Mouse (Mus musculus): Measurements from ENCODE around the gene Zfp341. TPM values are rescaled to one million over a fixed set of nuclear protein-coding genes. Genes with fewer than 3 reads are reported as not detected.

The Zfp341 gene
- polyA plus RNA-seq, 1 experiment from 2014 or later = 2.3 TPM

DNA sequence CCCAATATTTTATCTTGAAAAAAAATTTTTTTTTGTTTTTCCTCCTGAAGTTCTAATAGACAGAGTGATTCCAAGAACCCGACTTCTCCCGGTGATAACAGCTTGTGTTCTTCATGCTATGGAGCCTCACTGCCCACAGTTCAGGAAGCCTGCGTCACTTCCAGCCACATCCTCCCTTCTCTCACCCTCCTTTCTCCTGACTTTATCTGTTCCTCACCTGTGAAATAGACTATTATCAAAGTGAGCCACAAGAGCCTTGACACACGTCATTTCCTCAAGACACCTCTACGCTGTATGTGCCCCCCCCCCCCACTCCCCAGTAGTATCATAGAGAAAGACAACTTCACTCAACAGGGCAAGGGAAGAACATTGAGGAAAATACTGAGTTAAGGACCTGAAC is 2.6 kb downstream of the Zfp341 start:
- no peaks in the 10 kb centered on the region for H3K9me3 ChIP-seq (replicated peaks; ENCODE audit: control insufficient read depth, low read length, poor library complexity, severe bottlenecking)
- WGBS = 93% methylated on average over 5 of the region's 5 CpGs
- H3K4me2 ChIP-seq (ENCODE audit: low read length) = no peak overlapping the region
- no peaks in the 10 kb centered on the region for H3K27me3 ChIP-seq (ENCODE audit: control insufficient read depth, insufficient read depth, low read depth, low read length)
- H3K9ac ChIP-seq (ENCODE audit: low read depth, low read length) = no peak overlapping the region
- peaks cover 14% of the 10 kb centered on the region for H3K4me1 ChIP-seq (ENCODE audit: control insufficient read depth, insufficient read depth, low read length)
- no peak overlapping the region for H3K4me3 ChIP-seq (ENCODE audit: low read depth, low read length)
- ATAC-seq = no peak
- H3K27ac ChIP-seq (ENCODE audit: low read length) = no peak overlapping the region
- no peaks in the 10 kb centered on the region for H3K36me3 ChIP-seq (ENCODE audit: control insufficient read depth, insufficient read depth, low read length)

DNA sequence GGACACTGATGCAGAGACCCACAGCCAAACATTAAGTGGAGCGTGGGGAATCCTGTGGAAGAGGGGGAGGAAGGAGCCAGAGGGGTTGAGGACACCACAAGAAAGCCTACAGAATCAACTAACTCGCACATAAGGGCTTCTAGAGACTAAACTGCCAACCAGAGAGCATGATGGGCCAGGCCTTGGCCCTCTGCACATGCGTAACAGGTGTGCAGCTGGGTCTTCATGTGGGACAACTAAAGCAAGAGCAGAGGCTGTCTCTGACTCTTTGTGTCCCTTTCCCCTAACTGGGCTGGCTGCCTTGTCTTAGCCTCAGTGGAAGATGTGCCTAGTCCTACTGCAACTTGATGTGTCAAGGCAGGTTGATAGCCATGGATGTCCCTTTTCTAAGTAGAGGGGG is 4.0 kb downstream of the Zfp341 start:
- Histone ChIP-seq H3K27ac (ENCODE audit: low read length) (no peak overlapping the region), H3K9ac (ENCODE audit: low read depth, low read length) (no peak overlapping the region), H3K4me3 (ENCODE audit: low read depth, low read length) (no peak overlapping the region), H3K36me3 (ENCODE audit: control insufficient read depth, insufficient read depth, low read length) (no peaks in the 10 kb centered on the region), H3K9me3 (replicated peaks; ENCODE audit: control insufficient read depth, low read length, poor library complexity, severe bottlenecking) (no peaks in the 10 kb centered on the region), H3K4me2 (ENCODE audit: low read length) (no peak overlapping the region), H3K4me1 (ENCODE audit: control insufficient read depth, insufficient read depth, low read length) (peaks cover 14% of the 10 kb centered on the region), H3K27me3 (ENCODE audit: control insufficient read depth, insufficient read depth, low read depth, low read length) (no peaks in the 10 kb centered on the region)
- no peak for ATAC-seq
- WGBS = 92% methylated on average over 3 of the region's 3 CpGs

DNA sequence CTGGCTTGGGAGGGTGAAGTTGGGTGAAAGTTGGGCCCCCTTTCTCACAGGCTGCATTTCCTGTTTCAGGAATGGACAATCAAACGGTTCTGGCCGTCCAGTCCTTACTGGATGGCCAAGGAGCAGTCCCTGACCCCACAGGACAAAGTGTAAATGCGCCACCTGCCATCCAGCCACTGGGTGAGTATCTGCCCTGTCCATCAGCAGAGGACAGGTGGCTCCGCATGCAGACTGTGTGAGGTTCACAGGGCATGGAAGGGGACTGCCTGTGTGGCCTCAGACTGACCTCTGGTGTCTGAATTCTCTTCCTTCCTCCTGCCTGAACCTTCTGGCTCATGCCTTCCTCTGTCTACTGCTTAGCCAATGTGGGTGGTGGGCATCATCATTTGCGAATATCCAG is 8.6 kb downstream of the Zfp341 start:
- ATAC-seq = no peak
- Histone ChIP-seq H3K9ac (ENCODE audit: low read depth, low read length) (no peak overlapping the region), H3K4me1 (ENCODE audit: control insufficient read depth, insufficient read depth, low read length) (no peaks in the 10 kb centered on the region), H3K36me3 (ENCODE audit: control insufficient read depth, insufficient read depth, low read length) (peaks cover 23% of the 10 kb centered on the region), H3K4me3 (ENCODE audit: low read depth, low read length) (no peak overlapping the region), H3K9me3 (replicated peaks; ENCODE audit: control insufficient read depth, low read length, poor library complexity, severe bottlenecking) (no peaks in the 10 kb centered on the region; the same call in 1 of the 2 replicates), H3K4me2 (ENCODE audit: low read length) (no peak overlapping the region), H3K27me3 (ENCODE audit: control insufficient read depth, insufficient read depth, low read depth, low read length) (no peaks in the 10 kb centered on the region), H3K27ac (ENCODE audit: low read length) (no peak overlapping the region)
- 91% methylated on average over 5 of the region's 5 CpGs for whole genome bisulfite sequencing

DNA sequence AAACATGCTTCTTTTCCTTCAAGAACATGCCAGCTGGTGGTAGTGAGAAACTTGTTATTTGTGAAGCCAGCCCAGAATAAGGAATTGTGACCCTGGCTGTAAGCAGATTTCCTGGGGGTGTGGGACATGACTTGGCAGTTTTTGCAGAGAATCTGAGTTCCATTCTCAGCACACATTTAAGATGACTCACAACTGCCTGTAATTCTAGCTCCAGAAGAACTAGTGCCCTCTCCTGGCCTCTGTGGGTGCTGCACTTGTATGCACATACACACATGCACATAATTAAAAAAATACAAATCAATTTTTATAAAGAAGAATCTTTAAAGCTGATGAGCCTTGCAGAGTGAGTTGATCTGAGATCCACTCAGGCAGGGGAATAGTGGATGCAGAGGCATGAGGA is 11.0 kb downstream of the Zfp341 start:
- H3K4me1 ChIP-seq (ENCODE audit: control insufficient read depth, insufficient read depth, low read length) = no peaks in the 10 kb centered on the region
- ATAC-seq = no peak
- H3K36me3 ChIP-seq (ENCODE audit: control insufficient read depth, insufficient read depth, low read length) = peaks cover 33% of the 10 kb centered on the region
- no peaks in the 10 kb centered on the region; the same call in 1 of the 2 replicates for H3K9me3 ChIP-seq (replicated peaks; ENCODE audit: control insufficient read depth, low read length, poor library complexity, severe bottlenecking)
- H3K9ac ChIP-seq (ENCODE audit: low read depth, low read length) = no peak overlapping the region
- no peak overlapping the region for H3K4me2 ChIP-seq (ENCODE audit: low read length)
- H3K27me3 ChIP-seq (ENCODE audit: control insufficient read depth, insufficient read depth, low read depth, low read length) = no peaks in the 10 kb centered on the region
- no peak overlapping the region for H3K4me3 ChIP-seq (ENCODE audit: low read depth, low read length)
- H3K27ac ChIP-seq (ENCODE audit: low read length) = no peak overlapping the region

DNA sequence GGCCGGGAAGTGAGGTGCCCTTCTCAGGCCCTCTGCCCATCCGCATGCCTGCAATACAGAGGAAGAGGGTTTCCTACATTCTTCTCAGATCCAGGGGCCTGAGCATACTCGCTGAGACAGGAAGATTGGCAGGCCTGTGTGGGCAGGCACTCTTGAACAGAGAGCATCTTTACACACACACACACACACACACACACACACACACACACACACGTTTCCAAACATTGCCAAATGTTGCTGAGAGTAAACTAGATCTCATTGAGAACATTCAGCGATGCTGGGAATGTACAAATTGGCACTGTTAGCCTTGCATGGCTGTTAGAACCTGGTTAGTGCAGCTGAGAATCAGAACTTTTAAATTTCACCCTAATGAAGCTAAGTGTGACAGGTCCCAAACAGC is 17.4 kb downstream of the Zfp341 start:
- Histone ChIP-seq H3K4me3 (ENCODE audit: low read depth, low read length) (no peak overlapping the region), H3K27me3 (ENCODE audit: control insufficient read depth, insufficient read depth, low read depth, low read length) (no peaks in the 10 kb centered on the region), H3K36me3 (ENCODE audit: control insufficient read depth, insufficient read depth, low read length) (peaks cover 24% of the 10 kb centered on the region), H3K4me1 (ENCODE audit: control insufficient read depth, insufficient read depth, low read length) (no peaks in the 10 kb centered on the region), H3K4me2 (ENCODE audit: low read length) (no peak overlapping the region), H3K9ac (ENCODE audit: low read depth, low read length) (no peak overlapping the region), H3K27ac (ENCODE audit: low read length) (no peak overlapping the region), H3K9me3 (replicated peaks; ENCODE audit: control insufficient read depth, low read length, poor library complexity, severe bottlenecking) (no peaks in the 10 kb centered on the region)
- 92% methylated on average over 5 of the region's 5 CpGs for WGBS
- no peak for ATAC-seq

DNA sequence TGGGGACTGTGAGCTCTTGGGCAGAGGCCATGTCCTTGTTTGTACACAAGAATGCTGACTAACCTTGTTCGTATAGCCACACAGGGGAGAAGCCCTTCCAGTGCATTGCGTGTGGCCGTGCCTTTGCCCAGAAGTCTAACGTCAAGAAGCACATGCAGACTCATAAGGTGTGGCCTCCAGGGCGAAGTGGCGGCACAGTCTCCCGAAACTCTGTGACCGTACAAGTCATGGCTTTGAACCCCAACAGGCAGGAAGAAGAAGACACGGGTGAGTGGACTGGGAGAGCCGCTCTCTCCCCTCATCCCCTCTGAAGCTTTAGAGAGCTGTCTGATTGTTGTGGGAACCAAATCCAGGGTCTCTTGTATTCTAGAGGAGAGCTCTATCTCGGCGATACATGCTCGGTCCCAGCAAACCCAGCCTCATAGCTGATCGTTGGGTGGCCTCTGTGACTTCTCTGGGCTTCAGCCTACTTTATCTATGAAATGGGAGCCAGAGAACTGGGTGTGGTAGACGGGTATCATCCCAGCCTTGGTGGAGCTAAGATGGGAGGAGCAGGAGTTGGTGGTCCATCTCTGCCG is 19.2 kb downstream of the Zfp341 start:
- Histone ChIP-seq H3K4me1 (ENCODE audit: control insufficient read depth, insufficient read depth, low read length) (no peaks in the 10 kb centered on the region), H3K27me3 (ENCODE audit: control insufficient read depth, insufficient read depth, low read depth, low read length) (no peaks in the 10 kb centered on the region), H3K27ac (ENCODE audit: low read length) (no peak overlapping the region), H3K9ac (ENCODE audit: low read depth, low read length) (no peak overlapping the region), H3K36me3 (ENCODE audit: control insufficient read depth, insufficient read depth, low read length) (peaks cover 32% of the 10 kb centered on the region), H3K4me2 (ENCODE audit: low read length) (no peak overlapping the region), H3K9me3 (replicated peaks; ENCODE audit: control insufficient read depth, low read length, poor library complexity, severe bottlenecking) (no peaks in the 10 kb centered on the region), H3K4me3 (ENCODE audit: low read depth, low read length) (no peak overlapping the region)
- WGBS = 92% methylated on average over 16 of the region's 16 CpGs
- ATAC-seq = no peak

DNA sequence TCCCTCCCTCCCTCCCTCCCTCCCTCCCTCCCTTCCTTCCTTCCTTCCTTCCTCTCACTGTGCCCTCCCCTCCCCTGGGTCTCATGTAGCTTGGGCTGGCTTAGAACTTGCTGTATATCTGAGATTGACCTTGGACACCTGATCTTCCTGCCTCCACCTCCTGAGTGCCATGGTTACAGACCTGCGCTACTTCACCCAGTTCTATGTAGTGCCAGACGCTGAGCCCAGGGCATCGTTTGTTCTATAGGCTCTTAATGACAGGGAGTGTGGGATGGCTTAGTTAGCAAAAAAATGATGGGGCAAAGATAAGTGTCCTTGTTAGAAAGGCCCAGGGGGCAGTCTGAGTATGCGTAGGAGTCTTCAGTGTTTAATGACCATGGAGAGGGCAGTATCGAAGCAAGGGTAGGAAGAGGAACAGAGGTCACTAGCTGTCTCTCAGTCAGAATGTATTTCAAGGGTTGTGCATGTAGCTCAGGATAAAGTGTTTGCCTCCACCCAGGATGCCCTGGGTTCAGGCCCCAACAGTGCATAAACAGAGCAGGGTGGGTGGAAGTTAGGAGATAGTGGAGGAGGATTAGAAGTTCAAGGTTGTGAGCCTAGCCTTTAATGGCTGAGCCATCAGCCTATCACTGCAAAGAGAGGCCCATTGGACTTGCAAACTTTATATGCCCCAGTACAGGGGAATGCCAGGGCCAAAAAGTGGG is 20.1 kb downstream of the Zfp341 start:
- Histone ChIP-seq H3K27me3 (ENCODE audit: control insufficient read depth, insufficient read depth, low read depth, low read length) (no peaks in the 10 kb centered on the region), H3K4me2 (ENCODE audit: low read length) (no peak overlapping the region), H3K4me3 (ENCODE audit: low read depth, low read length) (no peak overlapping the region), H3K27ac (ENCODE audit: low read length) (no peak overlapping the region), H3K4me1 (ENCODE audit: control insufficient read depth, insufficient read depth, low read length) (no peaks in the 10 kb centered on the region), H3K36me3 (ENCODE audit: control insufficient read depth, insufficient read depth, low read length) (peaks cover 36% of the 10 kb centered on the region), H3K9ac (ENCODE audit: low read depth, low read length) (no peak overlapping the region), H3K9me3 (replicated peaks; ENCODE audit: control insufficient read depth, low read length, poor library complexity, severe bottlenecking) (no peaks in the 10 kb centered on the region)
- 94% methylated on average over 5 of the region's 5 CpGs for WGBS
- ATAC-seq = no peak

DNA sequence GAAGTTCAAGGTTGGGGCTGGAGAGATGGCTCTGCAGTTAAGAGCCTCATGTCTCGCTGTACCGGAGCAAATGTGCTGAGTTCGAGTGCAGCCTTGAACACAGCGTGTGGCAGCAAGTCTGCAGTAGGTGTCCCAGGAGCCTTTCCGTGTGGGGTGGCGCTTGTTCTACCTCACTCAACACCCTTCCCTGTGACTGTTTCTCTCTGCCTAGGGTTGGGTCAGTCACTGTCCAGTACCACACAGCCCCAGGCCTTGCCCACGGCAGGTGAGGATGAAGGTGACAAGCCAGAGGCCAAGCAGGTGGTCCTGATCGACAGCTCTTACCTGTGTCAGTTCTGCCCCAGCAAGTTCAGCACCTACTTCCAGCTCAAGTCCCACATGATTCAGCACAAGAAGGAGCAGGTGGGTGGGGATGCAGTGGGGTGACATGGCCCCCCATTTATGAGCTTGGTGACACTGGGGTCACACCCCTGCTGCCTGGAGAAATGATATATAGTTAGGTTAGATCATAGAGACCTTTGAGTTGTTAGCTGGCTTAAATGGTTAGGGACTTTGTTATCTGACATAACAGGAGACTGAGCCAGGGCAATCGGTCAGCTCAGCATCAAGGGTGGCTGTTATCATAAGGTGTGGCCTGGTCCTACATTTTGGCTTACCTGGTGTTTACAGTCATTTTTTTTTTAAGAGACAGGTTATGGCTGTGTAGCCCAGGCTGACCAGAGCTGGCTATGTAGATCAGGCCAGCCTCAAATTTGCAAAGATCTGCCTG is 21.0 kb downstream of the Zfp341 start:
- no peaks in the 10 kb centered on the region for H3K27me3 ChIP-seq (ENCODE audit: control insufficient read depth, insufficient read depth, low read depth, low read length)
- no peaks in the 10 kb centered on the region for H3K4me1 ChIP-seq (ENCODE audit: control insufficient read depth, insufficient read depth, low read length)
- no peaks in the 10 kb centered on the region for H3K9me3 ChIP-seq (replicated peaks; ENCODE audit: control insufficient read depth, low read length, poor library complexity, severe bottlenecking)
- no peak overlapping the region for H3K4me3 ChIP-seq (ENCODE audit: low read depth, low read length)
- no peak for ATAC-seq
- H3K27ac ChIP-seq (ENCODE audit: low read length) = no peak overlapping the region
- H3K4me2 ChIP-seq (ENCODE audit: low read length) = no peak overlapping the region
- no peak overlapping the region for H3K9ac ChIP-seq (ENCODE audit: low read depth, low read length)
- 93% methylated on average over 9 of the region's 9 CpGs for WGBS
- H3K36me3 ChIP-seq (ENCODE audit: control insufficient read depth, insufficient read depth, low read length) = peaks cover 34% of the 10 kb centered on the region

DNA sequence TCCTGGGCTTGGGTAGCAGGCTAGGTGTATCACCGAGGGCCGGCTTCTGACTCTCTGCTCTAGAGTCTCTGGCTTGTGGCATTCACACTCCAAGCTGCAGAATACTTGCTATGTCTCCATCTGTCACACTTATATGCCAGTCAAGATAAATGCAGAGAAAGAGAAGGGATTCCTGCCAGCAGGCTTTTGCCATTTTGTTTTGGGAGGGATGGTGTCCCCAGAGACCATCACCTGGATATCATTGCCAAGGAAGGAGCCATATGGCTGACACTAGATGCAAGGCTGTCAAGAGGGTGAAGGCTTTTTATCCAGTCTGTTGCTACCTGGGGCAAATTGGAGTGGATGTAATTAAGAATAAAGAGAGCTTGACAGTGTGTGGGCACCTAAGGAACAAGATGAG is 22.7 kb downstream of the Zfp341 start:
- Histone ChIP-seq H3K4me3 (ENCODE audit: low read depth, low read length) (no peak overlapping the region), H3K9ac (ENCODE audit: low read depth, low read length) (no peak overlapping the region), H3K9me3 (replicated peaks; ENCODE audit: control insufficient read depth, low read length, poor library complexity, severe bottlenecking) (no peaks in the 10 kb centered on the region), H3K36me3 (ENCODE audit: control insufficient read depth, insufficient read depth, low read length) (peaks cover 37% of the 10 kb centered on the region), H3K4me1 (ENCODE audit: control insufficient read depth, insufficient read depth, low read length) (no peaks in the 10 kb centered on the region), H3K27me3 (ENCODE audit: control insufficient read depth, insufficient read depth, low read depth, low read length) (no peaks in the 10 kb centered on the region), H3K4me2 (ENCODE audit: low read length) (no peak overlapping the region), H3K27ac (ENCODE audit: low read length) (no peak overlapping the region)
- WGBS = 97% methylated on average over 2 of the region's 2 CpGs
- ATAC-seq = no peak

All from midbrain, embryonic 16.5 days (tissue).